Mouse (Mus musculus): ENCODE measurements around the gene Ltbp1. TPM values are rescaled to one million over a fixed set of nuclear protein-coding genes. Genes with fewer than 3 reads are reported as not detected.

Ltbp1 gene
- polyA plus RNA-seq, 1 experiment = not detected

GRCm38 (mm10) chr17:75067314-75067713 is 61.9 kb downstream of the Ltbp1 start:
- WGBS = 49% methylated on average over 8 of the region's 8 CpGs
- TF ChIP-seq CTCF (IDR thresholded peaks at IDR 0.05; ENCODE audit: insufficient read depth, low read depth, low read length) (no peak), POLR2A (IDR thresholded peaks at IDR 0.05; ENCODE audit: insufficient read depth, low read depth, low read length) (no peak)
- Histone ChIP-seq H3K4me3 (ENCODE audit: insufficient read depth, low read depth, low read length) (no peak overlapping the region), H3K4me1 (ENCODE audit: control insufficient read depth, insufficient read depth, low read length) (no peaks in the 10 kb centered on the region), H3K27ac (ENCODE audit: insufficient read depth, low read depth, low read length) (no peak overlapping the region)

GRCm38 (mm10) chr17:75069232-75069631 is 63.9 kb downstream of the Ltbp1 start:
- H3K4me3 ChIP-seq (ENCODE audit: insufficient read depth, low read depth, low read length) = no peak overlapping the region
- TF ChIP-seq CTCF (IDR thresholded peaks at IDR 0.05; ENCODE audit: insufficient read depth, low read depth, low read length) (no peak), POLR2A (IDR thresholded peaks at IDR 0.05; ENCODE audit: insufficient read depth, low read depth, low read length) (no peak)
- no peaks in the 10 kb centered on the region for H3K4me1 ChIP-seq (ENCODE audit: control insufficient read depth, insufficient read depth, low read length)
- H3K27ac ChIP-seq (ENCODE audit: insufficient read depth, low read depth, low read length) = no peak overlapping the region
- 96% methylated on average over 5 of the region's 5 CpGs for WGBS

GRCm38 (mm10) chr17:75071174-75071573 is 65.8 kb downstream of the Ltbp1 start:
- TF ChIP-seq CTCF (IDR thresholded peaks at IDR 0.05; ENCODE audit: insufficient read depth, low read depth, low read length) (no peak), POLR2A (IDR thresholded peaks at IDR 0.05; ENCODE audit: insufficient read depth, low read depth, low read length) (no peak)
- Histone ChIP-seq H3K4me1 (ENCODE audit: control insufficient read depth, insufficient read depth, low read length) (no peaks in the 10 kb centered on the region), H3K27ac (ENCODE audit: insufficient read depth, low read depth, low read length) (no peak overlapping the region), H3K4me3 (ENCODE audit: insufficient read depth, low read depth, low read length) (no peak overlapping the region)
- WGBS = 34% methylated on average over 2 of the region's 2 CpGs

GRCm38 (mm10) chr17:75071749-75072148 is 66.4 kb downstream of the Ltbp1 start:
- Histone ChIP-seq H3K4me3 (ENCODE audit: insufficient read depth, low read depth, low read length) (no peak overlapping the region), H3K4me1 (ENCODE audit: control insufficient read depth, insufficient read depth, low read length) (no peaks in the 10 kb centered on the region), H3K27ac (ENCODE audit: insufficient read depth, low read depth, low read length) (no peak overlapping the region)
- 99% methylated on average over 2 of the region's 2 CpGs for WGBS
- TF ChIP-seq POLR2A (IDR thresholded peaks at IDR 0.05; ENCODE audit: insufficient read depth, low read depth, low read length) = no peak
- TF ChIP-seq CTCF (IDR thresholded peaks at IDR 0.05; ENCODE audit: insufficient read depth, low read depth, low read length) = no peak

- no peak overlapping the region for H3K27ac ChIP-seq (ENCODE audit: insufficient read depth, low read depth, low read length)
- H3K4me1 ChIP-seq (ENCODE audit: control insufficient read depth, insufficient read depth, low read length) = no peaks in the 10 kb centered on the region
- H3K4me3 ChIP-seq (ENCODE audit: insufficient read depth, low read depth, low read length) = no peak overlapping the region
- 66% methylated on average over 8 of the region's 8 CpGs for WGBS
- TF ChIP-seq POLR2A (IDR thresholded peaks at IDR 0.05; ENCODE audit: insufficient read depth, low read depth, low read length) (no peak), CTCF (IDR thresholded peaks at IDR 0.05; ENCODE audit: insufficient read depth, low read depth, low read length) (no peak)
Measured at GRCm38 (mm10) chr17:75073887-75074286, 68.5 kb downstream of the Ltbp1 start.

GRCm38 (mm10) chr17:75074978-75075699 is 69.8 kb downstream of the Ltbp1 start:
- WGBS = 71% methylated on average over 19 of the region's 19 CpGs
- TF ChIP-seq CTCF (IDR thresholded peaks at IDR 0.05; ENCODE audit: insufficient read depth, low read depth, low read length) (no peak), POLR2A (IDR thresholded peaks at IDR 0.05; ENCODE audit: insufficient read depth, low read depth, low read length) (no peak)
- H3K27ac ChIP-seq (ENCODE audit: insufficient read depth, low read depth, low read length) = no peak overlapping the region
- H3K4me3 ChIP-seq (ENCODE audit: insufficient read depth, low read depth, low read length) = no peak overlapping the region
- no peaks in the 10 kb centered on the region for H3K4me1 ChIP-seq (ENCODE audit: control insufficient read depth, insufficient read depth, low read length)

- 90% methylated on average over 2 of the region's 2 CpGs for WGBS
- no peak overlapping the region for H3K27ac ChIP-seq (ENCODE audit: insufficient read depth, low read depth, low read length)
- no peak overlapping the region for H3K4me3 ChIP-seq (ENCODE audit: insufficient read depth, low read depth, low read length)
- H3K4me1 ChIP-seq (ENCODE audit: control insufficient read depth, insufficient read depth, low read length) = no peaks in the 10 kb centered on the region
- TF ChIP-seq CTCF (IDR thresholded peaks at IDR 0.05; ENCODE audit: insufficient read depth, low read depth, low read length) (no peak), POLR2A (IDR thresholded peaks at IDR 0.05; ENCODE audit: insufficient read depth, low read depth, low read length) (no peak)
Measured at GRCm38 (mm10) chr17:75081401-75081800, 76.0 kb downstream of the Ltbp1 start.

GRCm38 (mm10) chr17:75082449-75082848 is 77.1 kb downstream of the Ltbp1 start:
- Histone ChIP-seq H3K4me1 (ENCODE audit: control insufficient read depth, insufficient read depth, low read length) (no peaks in the 10 kb centered on the region), H3K27ac (ENCODE audit: insufficient read depth, low read depth, low read length) (no peak overlapping the region), H3K4me3 (ENCODE audit: insufficient read depth, low read depth, low read length) (no peak overlapping the region)
- TF ChIP-seq POLR2A (IDR thresholded peaks at IDR 0.05; ENCODE audit: insufficient read depth, low read depth, low read length) (no peak), CTCF (IDR thresholded peaks at IDR 0.05; ENCODE audit: insufficient read depth, low read depth, low read length) (no peak)

- Histone ChIP-seq H3K4me1 (ENCODE audit: control insufficient read depth, insufficient read depth, low read length) (no peaks in the 10 kb centered on the region), H3K27ac (ENCODE audit: insufficient read depth, low read depth, low read length) (no peak overlapping the region), H3K4me3 (ENCODE audit: insufficient read depth, low read depth, low read length) (no peak overlapping the region)
- 54% methylated on average over 10 of the region's 10 CpGs for WGBS
- TF ChIP-seq POLR2A (IDR thresholded peaks at IDR 0.05; ENCODE audit: insufficient read depth, low read depth, low read length) (no peak), CTCF (IDR thresholded peaks at IDR 0.05; ENCODE audit: insufficient read depth, low read depth, low read length) (no peak)
Measured at GRCm38 (mm10) chr17:75087296-75087941, 82.1 kb downstream of the Ltbp1 start.

Data from olfactory bulb, adult 2 months (tissue).